Mouse (Mus musculus) layer of hippocampus, adult 6 months (tissue): ENCODE data around the gene Car9. TPM values are rescaled to one million over a fixed set of nuclear protein-coding genes. Genes with fewer than 3 reads are reported as not detected.

ENCODE experiments used
- long read RNA-seq, 2 experiments: library from polyadenylated mRNA; unstranded; transcript quantifications; one replicate each; pipeline ENCODE4 v2.0.0; 2019 to 2020
- polyA plus RNA-seq: library from polyadenylated mRNA; unstranded; fragments of <200 nt; fragmentation: Nextera tagmentation; gene quantifications from 2 replicates; pipeline ENCODE4 v1.2.3, GENCODE M21; 2021

Car9 gene
- polyA plus RNA-seq: 0.44 and 0.94 TPM in 2 replicates
- long read RNA-seq, experiment 1: 0 reads
- long read RNA-seq, experiment 2: 0 reads

GRCm38 (mm10) chr4:43506536-43507185, at the start of gene Car9:
Gene Car9, plus strand, starts transcription at chr4:43506966.

DNA sequence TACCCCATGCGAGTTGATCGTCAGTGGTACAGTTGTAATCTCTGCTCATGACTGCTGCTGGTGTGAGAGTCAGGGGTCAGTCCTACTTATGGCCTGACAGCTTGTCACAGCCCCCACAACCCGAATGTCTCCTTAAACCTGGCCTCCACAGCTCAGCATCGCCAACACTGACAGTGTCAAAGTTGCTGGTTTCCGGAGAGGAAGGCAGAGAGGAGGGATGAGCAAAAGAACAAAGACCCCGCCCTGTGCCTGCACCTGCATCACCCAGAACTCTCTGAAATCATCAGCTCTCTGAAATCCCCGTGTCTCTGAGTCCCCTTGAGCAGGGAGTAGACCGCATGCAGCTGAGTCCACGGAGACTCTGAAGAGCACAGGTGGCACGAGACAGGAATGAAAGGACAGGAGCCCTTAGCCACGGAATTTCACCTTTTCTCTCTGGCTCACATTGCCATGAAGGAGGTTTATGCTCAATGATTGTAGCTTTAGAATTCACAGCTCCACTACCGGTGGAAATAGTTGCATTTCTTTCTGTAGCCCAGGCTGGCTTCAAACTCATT, 23.2 kb upstream of the Car9 start, which contains the start of gene Sit1:
Gene Sit1 (minus strand): TSS at position 200 of the 557 bp plus-strand sequence.

DNA sequence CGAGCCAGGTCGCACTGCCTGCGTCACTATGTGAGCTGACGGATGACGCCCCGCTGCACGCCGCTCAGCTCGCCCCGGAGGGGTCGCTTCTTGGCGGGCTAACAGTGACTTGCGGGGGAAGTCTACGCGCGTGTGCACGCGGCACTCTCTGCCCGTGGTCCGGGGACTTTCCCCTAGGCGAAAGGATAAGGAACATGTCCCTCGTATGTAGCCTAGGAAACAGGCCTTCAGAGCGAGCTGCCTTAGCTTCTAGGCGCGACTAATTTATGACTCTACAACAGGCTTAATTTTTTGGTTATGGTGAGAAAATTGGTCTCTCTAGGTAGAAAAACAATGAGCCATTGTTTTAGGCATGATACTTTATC, 14.0 kb upstream of the Car9 start, which contains the start of gene Ccdc107:
Gene Ccdc107 (plus strand): TSS at position 80 of the 365 bp plus-strand sequence.

GRCm38 (mm10) chr4:43499407-43500333, 7.1 kb upstream of the Car9 start, which contains the start of gene Arhgef39:
Gene Arhgef39, minus strand, starts transcription at chr4:43499695.

DNA sequence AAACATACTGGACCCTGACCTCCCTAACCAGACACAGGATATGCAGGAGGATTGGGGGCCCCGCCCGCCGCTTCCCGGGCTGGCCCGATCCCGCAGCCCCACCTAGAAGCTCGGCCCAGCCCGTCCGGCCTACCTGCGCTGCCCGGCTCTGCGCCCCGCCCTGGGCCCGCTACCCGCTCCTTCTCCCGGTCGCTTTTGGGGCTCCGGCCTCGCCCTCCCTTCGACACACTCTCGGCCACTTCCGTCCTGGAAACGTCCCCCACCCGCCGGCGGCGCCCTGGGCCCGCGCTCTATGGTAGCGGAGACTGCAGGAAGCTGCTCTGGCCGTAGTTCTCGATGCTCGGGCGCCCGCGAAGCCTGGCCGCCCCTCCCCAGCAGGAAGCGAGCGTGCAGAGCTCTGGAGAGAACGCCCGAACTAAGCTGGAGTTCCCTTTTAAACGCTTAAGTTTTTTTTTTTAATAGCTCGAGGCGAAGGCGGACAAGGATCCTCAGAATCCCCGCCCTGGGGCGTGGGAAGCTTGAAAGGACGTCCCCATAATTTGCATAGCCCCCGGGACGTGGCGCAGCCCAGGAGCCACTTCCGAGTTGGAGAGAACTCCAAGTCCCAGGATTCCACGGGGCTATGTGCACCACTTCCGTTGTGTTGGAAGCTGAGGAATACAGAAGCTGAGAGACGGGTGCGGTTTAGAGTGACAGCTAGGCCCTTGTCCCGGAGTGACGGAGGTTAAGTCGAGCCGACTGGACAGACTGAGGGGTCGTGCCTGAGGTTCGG, 55.4 kb downstream of the Car9 start, which contains the start of the genes Creb3 and Tln1:
Gene Creb3 (plus strand): TSS at position 336 of the 772 bp plus-strand sequence.
Gene Tln1 (minus strand): TSS at position 695 of the 772 bp plus-strand sequence.

Other genes with a start within 250 kb of the Car9 start
- gene Atp8b5, start 239.8 kb upstream of the Car9 start, polyA plus RNA-seq: 0.09 and 0.15 TPM in 2 replicates
- gene Rusc2, start 125.0 kb upstream of the Car9 start, polyA plus RNA-seq: 52.0 and 78.4 TPM in 2 replicates
- gene Fam166b, start 77.8 kb upstream of the Car9 start, polyA plus RNA-seq: 0.79 and 2.1 TPM in 2 replicates
- gene Tesk1, start 65.0 kb upstream of the Car9 start, polyA plus RNA-seq: 6.8 and 9.2 TPM in 2 replicates
- gene Cd72, start 52.3 kb upstream of the Car9 start, polyA plus RNA-seq: 3.8 and 5.5 TPM in 2 replicates
- gene Sit1, start 23.2 kb upstream of the Car9 start, polyA plus RNA-seq: not detected in 2 replicates
- gene Ccdc107, start 14.1 kb upstream of the Car9 start, polyA plus RNA-seq: 85.4 and 101 TPM in 2 replicates
- 0.38 and 1.2 TPM in 2 replicates for gene Arhgef39, start 7.3 kb upstream of the Car9 start, polyA plus RNA-seq
- gene Tpm2, start 16.8 kb downstream of the Car9 start, polyA plus RNA-seq: 2.9 and 4.0 TPM in 2 replicates
- 61.7 and 62.9 TPM in 2 replicates for gene Creb3, start 55.4 kb downstream of the Car9 start, polyA plus RNA-seq
- gene Tln1, start 55.7 kb downstream of the Car9 start, polyA plus RNA-seq: 46.0 and 49.4 TPM in 2 replicates
- gene Rgp1, start 71.7 kb downstream of the Car9 start, polyA plus RNA-seq: 25.7 and 34.6 TPM in 2 replicates
- gene Gba2, start 71.9 kb downstream of the Car9 start, polyA plus RNA-seq: 22.4 and 27.0 TPM in 2 replicates
- 0.24 TPM in 1 of 2 replicates, not detected in the other for gene Msmp, start 77.5 kb downstream of the Car9 start, polyA plus RNA-seq
- 5.0 and 6.5 TPM in 2 replicates for gene Npr2, start 125.0 kb downstream of the Car9 start, polyA plus RNA-seq
- gene Spag8, start 146.6 kb downstream of the Car9 start, polyA plus RNA-seq: 3.8 and 4.6 TPM in 2 replicates
- gene Hint2, start 149.5 kb downstream of the Car9 start, polyA plus RNA-seq: 161 and 201 TPM in 2 replicates
- 7.0 and 7.9 TPM in 2 replicates for gene Tmem8b, start 162.0 kb downstream of the Car9 start, polyA plus RNA-seq
- gene Fam221b, start 162.2 kb downstream of the Car9 start, polyA plus RNA-seq: 1.2 TPM in 2 replicates
- gene Olfr70, start 193.8 kb downstream of the Car9 start, polyA plus RNA-seq: not detected in 2 replicates
- gene Olfr71, start 203.3 kb downstream of the Car9 start, polyA plus RNA-seq: not detected in 2 replicates
- gene Hrct1, start 220.2 kb downstream of the Car9 start, polyA plus RNA-seq: 0.69 and 0.87 TPM in 2 replicates
- gene Spaar, start 223.1 kb downstream of the Car9 start, polyA plus RNA-seq: 0.21 and 0.24 TPM in 2 replicates